Mouse (Mus musculus) monocyte, adult 5-6 weeks (primary cell): ENCODE measurements around the gene Zcchc24. TPM values are rescaled to one million over a fixed set of nuclear protein-coding genes. Genes with fewer than 3 reads are reported as not detected.

Experiments
- ATAC-seq: fragments of 153-309, 156-312 bp; replicated peaks from 2 replicates; pipeline ENCODE4 v1.8.0; 2017; ENCODE audit warnings: mild to moderate bottlenecking; ENCODE audit not compliant: low TSS enrichment, insufficient number of reproducible peaks, severe bottlenecking, poor library complexity, low FRiP score
- total RNA-seq: library from RNA; stranded (forward); fragments of 200-1000, 200-491, 200-594 nt; gene quantifications from 3 replicates; pipeline ENCODE4 v1.2.3, GENCODE M21; 2017

Zcchc24 gene
- total RNA-seq, 1 experiment from 2014 or later, result 10.5 TPM

DNA sequence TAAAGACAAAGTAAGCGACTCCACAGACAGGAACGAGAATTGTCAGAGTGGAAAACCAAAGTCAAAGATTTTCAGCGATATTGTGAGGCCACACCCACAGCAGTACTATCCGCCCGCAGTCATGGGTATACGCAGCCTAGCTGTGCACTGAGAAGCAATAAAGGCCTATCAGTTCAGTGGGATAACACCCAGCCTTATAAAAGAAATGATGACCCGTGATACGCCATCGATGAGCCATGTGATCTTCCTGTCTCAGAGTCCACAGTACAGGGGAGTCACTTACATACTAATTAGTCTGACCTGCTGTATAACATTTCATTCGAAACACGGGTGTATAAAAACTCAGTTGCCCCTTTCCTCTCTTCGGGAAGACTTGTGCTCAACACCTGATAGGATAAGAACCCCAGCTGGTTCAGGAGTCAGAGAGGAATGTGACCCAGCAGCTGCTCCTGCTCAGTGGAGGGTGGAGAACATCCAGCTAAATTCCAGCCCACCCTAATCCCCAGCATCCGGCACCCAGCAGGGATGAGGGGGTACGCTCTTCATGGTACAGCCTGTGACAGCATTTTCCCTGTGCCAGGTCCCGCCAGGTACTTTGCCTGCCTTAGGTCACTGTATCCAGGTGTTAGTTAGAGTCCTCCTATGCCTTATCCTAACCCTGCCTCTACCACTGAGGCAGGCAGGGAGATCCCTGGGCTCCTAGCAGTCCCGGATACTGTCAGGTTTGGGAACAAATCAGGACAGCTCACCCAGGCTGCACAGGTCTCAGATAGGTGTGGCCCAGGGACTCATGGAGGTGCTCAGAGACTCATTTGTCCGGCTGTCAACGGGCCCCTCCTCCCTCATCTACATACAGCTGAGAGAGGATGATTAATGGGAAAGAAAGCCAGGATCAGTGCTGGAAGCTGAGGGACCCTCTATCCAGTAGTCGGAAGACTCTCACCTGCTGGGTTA is 14.0 kb downstream of the Zcchc24 start:
- no peak for ATAC-seq

GRCm38 (mm10) chr14:25753021-25753420 is 15.8 kb downstream of the Zcchc24 start:
- ATAC-seq, result no peak

GRCm38 (mm10) chr14:25751067-25751466 is 17.8 kb downstream of the Zcchc24 start:
- no peak for ATAC-seq

DNA sequence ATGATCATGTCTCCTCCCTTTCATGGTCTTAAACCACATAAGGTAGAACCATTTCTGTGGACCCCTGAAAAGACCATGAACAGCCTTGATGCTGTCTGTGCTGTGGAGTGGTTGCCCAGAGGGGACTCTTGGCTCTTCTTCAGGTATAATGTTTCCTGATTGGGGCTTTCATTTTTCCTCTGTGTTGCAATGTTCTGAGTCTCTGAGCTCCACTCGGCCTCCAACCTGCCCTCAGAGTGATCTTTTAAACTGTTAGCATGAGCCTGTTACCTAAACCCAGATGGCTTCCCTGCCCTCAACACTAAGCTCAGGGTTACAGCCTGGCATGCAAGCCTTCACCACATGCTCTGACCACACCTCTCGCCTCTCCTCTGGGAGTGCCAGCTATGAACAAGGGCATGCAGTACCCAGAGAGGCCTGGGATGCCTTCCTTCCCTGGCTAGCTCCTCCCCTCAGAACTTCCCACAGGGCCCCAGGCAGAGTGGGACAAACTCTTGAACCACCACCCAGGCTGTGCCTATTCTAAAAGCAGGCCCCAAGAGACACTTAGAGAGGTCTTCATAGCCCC is 18.3 kb downstream of the Zcchc24 start:
- no peak for ATAC-seq

DNA sequence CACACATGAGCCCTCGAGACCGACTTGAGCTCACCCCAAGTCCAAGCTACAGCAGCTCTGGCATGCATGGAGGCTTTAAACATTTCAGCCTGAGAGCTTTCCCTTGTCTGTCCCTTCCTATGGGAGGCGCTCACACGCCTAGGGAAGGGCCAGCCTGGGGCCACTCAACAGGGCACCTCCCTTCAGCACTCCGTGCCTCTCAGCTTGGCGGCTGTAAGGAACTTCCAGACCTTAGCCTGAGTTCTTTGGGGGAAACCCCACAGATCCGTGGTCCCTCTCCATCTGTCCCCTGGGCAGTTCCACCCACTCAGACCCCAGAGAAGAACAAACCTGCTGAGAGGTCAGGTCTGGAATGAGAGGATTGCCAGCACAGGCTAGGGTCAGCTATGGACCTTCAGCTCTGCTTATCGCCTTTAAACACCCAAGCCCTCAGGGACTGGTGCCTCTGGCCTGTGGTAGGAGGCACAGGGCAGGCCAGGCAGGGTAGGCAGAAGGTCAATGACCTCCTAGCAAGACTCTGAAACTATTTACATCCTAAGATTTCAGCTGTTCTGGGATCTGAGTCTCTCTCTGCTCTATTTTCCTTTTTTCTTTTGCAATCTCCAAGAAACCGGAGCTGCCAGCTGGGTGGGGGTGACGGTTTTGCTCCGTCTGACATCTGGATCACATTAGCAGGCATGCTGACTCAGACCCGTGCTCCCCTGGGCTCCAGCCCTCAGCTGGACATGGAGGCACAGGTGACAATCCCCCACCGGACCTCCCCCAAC is 19.5 kb downstream of the Zcchc24 start:
- no peak for ATAC-seq

DNA sequence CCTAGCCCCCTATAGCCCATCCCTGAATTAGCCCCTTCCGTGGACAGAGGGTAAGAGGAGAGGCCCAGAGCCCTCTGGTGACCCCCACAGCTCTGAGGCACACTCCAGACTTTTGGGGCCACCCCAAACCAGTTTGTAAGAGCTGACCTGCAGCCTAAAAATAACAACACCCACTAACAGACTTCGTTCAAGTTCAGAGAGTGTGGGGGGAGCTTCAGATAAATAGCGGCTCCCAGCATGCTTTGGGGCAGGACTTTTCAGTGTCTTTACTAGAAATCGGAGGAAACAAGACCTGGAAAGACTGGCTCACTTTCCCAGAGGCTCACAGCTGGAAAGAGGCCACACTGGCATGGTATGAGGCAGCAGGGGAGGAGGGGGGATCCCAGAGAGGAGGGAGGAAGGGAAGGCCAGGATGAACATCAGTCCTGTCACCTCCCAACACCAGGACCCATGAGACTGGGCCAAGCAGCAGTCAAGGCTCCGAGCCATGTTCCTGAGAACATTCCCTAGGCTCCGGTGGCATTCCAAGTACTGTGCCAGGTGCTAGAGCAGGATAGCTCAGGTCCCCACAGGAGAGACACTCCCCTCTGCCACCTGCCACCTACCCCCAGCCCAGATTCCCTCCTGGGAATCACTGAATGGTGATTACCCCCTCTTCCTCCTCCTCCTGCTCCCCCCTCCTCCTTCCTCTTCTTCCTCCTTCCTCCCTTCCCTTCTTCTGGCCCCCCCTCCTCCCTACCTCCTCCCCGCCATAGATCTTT is 20.7 kb downstream of the Zcchc24 start:
- no peak for ATAC-seq

GRCm38 (mm10) chr14:25746971-25747945 is 21.6 kb downstream of the Zcchc24 start:
- ATAC-seq, result peak; percentile 91

- ATAC-seq, result no peak
Observed at GRCm38 (mm10) chr14:25746371-25746770, 22.5 kb downstream of the Zcchc24 start.

GRCm38 (mm10) chr14:25745365-25746184 is 23.3 kb downstream of the Zcchc24 start:
- no peak for ATAC-seq

DNA sequence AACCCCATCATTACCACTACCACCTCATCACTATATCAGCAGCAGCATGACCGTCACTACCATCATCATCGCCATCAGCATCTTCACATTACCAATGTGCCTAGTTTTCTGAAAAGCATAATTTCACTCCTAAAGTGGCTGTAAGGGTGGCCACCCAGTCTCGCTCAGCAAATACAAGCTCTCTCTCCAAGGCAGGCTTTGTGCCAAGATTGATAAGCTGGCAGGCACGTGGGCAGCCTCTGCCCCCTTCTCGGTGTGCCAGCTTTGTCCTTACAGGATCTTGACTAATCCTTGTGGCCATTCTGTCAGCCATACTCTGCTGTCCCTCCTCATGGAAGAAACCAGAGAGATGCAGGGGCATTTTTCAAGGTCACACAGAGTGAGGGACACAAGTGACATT is 25.9 kb downstream of the Zcchc24 start:
- ATAC-seq, result no peak

- ATAC-seq, result no peak
Observed at GRCm38 (mm10) chr14:25741840-25742367, 26.9 kb downstream of the Zcchc24 start.

GRCm38 (mm10) chr14:25741211-25741610 is 27.6 kb downstream of the Zcchc24 start:
- no peak for ATAC-seq

GRCm38 (mm10) chr14:25739957-25740565 is 28.8 kb downstream of the Zcchc24 start:
- no peak for ATAC-seq

- no peak for ATAC-seq
Observed at GRCm38 (mm10) chr14:25738591-25739001, 30.2 kb downstream of the Zcchc24 start.

DNA sequence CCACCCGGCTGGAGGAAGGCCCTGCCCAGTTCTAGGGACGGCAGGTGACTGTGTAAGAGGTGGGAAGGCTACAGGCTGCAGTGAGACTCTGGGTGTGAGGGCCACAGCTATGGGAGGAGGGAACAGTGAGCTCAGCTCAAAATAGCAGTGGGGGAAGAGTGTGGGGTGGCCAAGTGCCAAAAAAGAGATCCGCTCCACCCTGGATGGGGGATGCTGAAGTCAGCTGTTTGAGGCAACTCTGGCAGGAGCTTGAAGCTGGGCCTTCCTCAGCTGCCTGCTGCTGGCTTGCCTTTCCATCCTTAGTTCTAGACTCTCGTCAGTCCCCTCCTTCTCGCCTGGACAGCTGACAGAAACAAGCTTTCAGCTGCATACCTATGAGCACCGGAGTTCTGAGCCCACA is 32.2 kb downstream of the Zcchc24 start:
- peak; percentile 57 for ATAC-seq

DNA sequence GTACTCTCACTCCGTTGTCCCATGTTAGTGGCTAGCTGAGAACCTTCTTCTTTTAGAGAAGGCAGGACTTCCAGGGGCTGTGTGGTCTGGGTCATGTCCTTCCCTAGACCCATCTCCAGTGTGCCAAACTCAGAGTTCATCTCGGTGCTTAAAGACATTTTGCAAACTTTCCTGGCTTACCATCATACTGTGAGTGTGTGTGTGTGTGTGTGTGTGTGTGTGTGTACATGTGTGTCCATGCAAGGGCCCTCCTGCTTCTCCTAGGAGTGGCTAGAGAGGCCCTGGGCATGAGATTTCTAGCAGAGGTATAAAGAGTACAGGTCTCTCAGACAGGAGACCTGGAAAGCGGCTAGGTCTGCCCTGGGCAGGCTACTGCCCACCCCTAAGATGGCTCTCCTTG is 32.7 kb downstream of the Zcchc24 start:
- ATAC-seq, result no peak
